Mouse (Mus musculus) embryonic facial prominence, embryonic 14.5 days (tissue): ENCODE measurements around the gene Nudt4. TPM values are rescaled to one million over a fixed set of nuclear protein-coding genes. Genes with fewer than 3 reads are reported as not detected.
"Not testable (repeated sequence)": the region's sequence is repeated elsewhere in the genome, so short reads cannot be mapped to it uniquely, and the experiment has no call there.

Source experiments
- ATAC-seq: fragments of 200-750 bp; cut with Nextera tagmentation; 2 replicates; pipeline ENCODE4 v1.8.0; 2017; ENCODE audit warnings: low read depth, moderate number of reproducible peaks, moderate TSS enrichment
- DNase-seq: peaks from one replicate; pipeline ENCODE4 v3.0.0-alpha.2; 2015; ENCODE audit warnings: low spot score
- H3K27ac ChIP-seq: fragments of 300-500 bp; sonication (generic); replicated peaks from 2 replicates; pipeline ENCODE4 v1.5.1; 2014; ENCODE audit warnings: low read depth, mild to moderate bottlenecking, low read length, moderate library complexity
- H3K27me3 ChIP-seq: fragments of 300-500 bp; sonication (generic); replicated peaks from 2 replicates; pipeline ENCODE4 v1.6.1; 2014; ENCODE audit warnings: low read length; ENCODE audit not compliant: control insufficient read depth, insufficient read depth
- H3K36me3 ChIP-seq: fragments of 300-500 bp; sonication (generic); 2 replicates; pipeline ENCODE4 v1.6.1; 2014; ENCODE audit warnings: low read length, mixed read lengths; ENCODE audit not compliant: control insufficient read depth, insufficient read depth
- H3K4me1 ChIP-seq: fragments of 300-500 bp; sonication (generic); 2 replicates; pipeline ENCODE4 v1.6.1; 2014; ENCODE audit warnings: antibody characterized with exemption, low read length; ENCODE audit not compliant: control insufficient read depth, insufficient read depth
- H3K4me2 ChIP-seq: fragments of 300-500 bp; sonication (generic); 2 replicates; pipeline ENCODE4 v1.6.1; 2014; ENCODE audit warnings: low read depth, mild to moderate bottlenecking, low read length, moderate library complexity, mixed read lengths
- H3K4me3 ChIP-seq: fragments of 300-500 bp; sonication (generic); 2 replicates; pipeline ENCODE4 v1.5.1; 2014; ENCODE audit warnings: low read depth, mild to moderate bottlenecking, low read length
- H3K9ac ChIP-seq: fragments of 300-500 bp; sonication (generic); 2 replicates; pipeline ENCODE4 v1.6.1; 2014; ENCODE audit warnings: low read depth, mild to moderate bottlenecking, low read length, moderate library complexity, mixed read lengths
- H3K9me3 ChIP-seq: fragments of 300-500 bp; sonication (generic); 2 replicates; pipeline ENCODE4 v1.6.1; 2016; ENCODE audit warnings: low read length; ENCODE audit not compliant: control insufficient read depth
- WGBS: fragments of 180-500 bp; shearing (Covaris S2); extraction: QIAGEN DNeasy Blood & Tissue Kit; methylation state at CpG from one replicate; pipeline ENCODE4 v1.1.7; 2014; 5-methylcytosine and 5-hydroxymethylcytosine counted together
- polyA plus RNA-seq: library from polyadenylated mRNA; unstranded; fragments of >200 nt; fragmentation: Nextera tagmentation; extraction: Ambion mirVana; gene quantifications from 2 replicates; pipeline ENCODE4 v1.2.1, GENCODE M21; 2014

The Nudt4 gene
- polyA plus RNA-seq, 1 experiment from 2014 or later, result 107 TPM

DNA sequence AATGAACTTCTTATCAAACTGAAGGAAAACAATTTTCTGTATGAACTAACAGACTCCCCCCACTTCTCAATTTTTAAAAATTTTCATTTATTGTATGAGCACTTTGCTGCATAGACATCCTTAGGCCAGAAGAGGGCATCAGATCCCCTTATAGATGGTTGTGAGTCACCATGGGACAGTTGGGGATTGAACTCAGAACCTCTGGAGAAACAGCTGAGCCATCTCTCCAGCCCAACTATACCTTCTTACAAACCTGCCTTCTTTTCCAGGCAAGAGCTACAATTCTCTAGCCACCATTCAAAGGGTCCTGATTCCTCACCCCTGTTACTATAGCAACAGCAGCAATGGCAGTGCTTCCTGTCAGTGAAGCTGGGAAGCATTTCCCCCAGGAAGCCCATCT, 12.2 kb downstream of the Nudt4 start:
- ATAC-seq (no peak), DNase-seq (no peak)
- H3K4me1 ChIP-seq, result no peaks in the 10 kb centered on the region
- no peak overlapping the region for H3K9ac ChIP-seq
- no peak overlapping the region for H3K27ac ChIP-seq
- H3K4me3 ChIP-seq, result no peak overlapping the region
- H3K9me3 ChIP-seq, result no peaks in the 10 kb centered on the region
- no peaks in the 10 kb centered on the region for H3K27me3 ChIP-seq
- no peak overlapping the region for H3K4me2 ChIP-seq
- H3K36me3 ChIP-seq, result peaks cover 40% of the 10 kb centered on the region

GRCm38 (mm10) chr10:95550506-95550905, 13.4 kb downstream of the Nudt4 start:
- no peak overlapping the region for H3K4me3 ChIP-seq
- 53% methylated on average over 1 of the region's 1 CpGs for WGBS
- DNase-seq (no peak), ATAC-seq (no peak)
- H3K4me1 ChIP-seq, result no peaks in the 10 kb centered on the region
- H3K27me3 ChIP-seq, result no peaks in the 10 kb centered on the region
- H3K9me3 ChIP-seq, result no peaks in the 10 kb centered on the region
- H3K4me2 ChIP-seq, result no peak overlapping the region
- H3K27ac ChIP-seq, result no peak overlapping the region
- H3K9ac ChIP-seq, result no peak overlapping the region
- peaks cover 53% of the 10 kb centered on the region for H3K36me3 ChIP-seq

DNA sequence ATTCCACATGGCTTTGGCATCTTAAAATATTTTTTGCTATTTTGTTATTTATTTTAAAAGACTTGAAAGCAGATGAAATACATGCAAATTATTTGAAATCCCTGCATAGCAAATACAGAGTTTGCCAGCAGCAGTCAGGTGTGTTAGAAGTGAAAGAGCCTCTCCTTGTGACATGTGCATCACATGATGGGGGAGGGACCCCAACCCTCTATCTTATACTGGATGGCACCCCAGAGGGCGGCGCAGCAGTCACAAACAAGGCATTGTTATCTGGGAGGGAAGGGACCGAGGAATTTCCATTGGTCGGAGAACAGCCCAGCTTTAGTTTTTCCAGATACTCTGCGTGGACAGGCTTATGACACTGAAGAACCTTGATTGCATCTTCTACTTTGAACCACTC, 14.9 kb downstream of the Nudt4 start:
- WGBS, result 60% methylated on average over 5 of the region's 5 CpGs
- DNase-seq, H3K27ac ChIP-seq, ATAC-seq, H3K4me2 ChIP-seq, H3K9ac ChIP-seq, H3K27me3 ChIP-seq, H3K4me1 ChIP-seq, H3K4me3 ChIP-seq, H3K9me3 ChIP-seq: not testable (repeated sequence)
- peaks cover 66% of the 10 kb centered on the region for H3K36me3 ChIP-seq

DNA sequence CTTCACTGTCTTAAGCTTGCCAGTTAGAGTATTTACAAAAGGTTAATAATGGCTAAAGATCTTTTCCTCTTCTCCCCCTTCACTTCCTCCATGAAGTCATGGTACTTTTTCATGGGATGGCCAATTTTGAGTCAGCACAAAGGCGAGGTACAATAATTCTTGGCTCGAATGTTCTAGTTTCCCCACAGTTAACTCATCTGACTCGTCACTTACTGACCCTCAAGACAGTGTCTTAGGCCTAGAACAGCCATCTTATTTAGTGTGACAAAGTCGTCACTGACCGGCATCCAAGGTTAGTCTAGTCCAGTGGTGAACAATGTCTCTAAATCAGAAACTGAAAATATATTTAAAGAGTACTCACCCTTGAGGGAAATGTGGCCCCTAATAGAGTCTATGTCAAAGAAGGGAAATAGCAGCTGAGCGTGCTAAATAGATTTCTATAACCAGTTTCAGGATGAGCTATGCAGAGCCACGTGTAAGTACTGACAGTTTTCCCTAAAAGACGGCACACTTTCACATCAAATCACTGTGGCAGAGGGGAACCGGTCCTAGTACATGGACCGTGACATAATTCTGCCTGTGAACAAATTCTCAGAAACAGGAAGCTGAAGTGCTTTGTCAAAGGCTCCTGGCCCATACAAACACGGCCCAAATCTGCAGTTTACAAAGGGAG, 15.7 kb downstream of the Nudt4 start:
- Histone ChIP-seq H3K27ac (no peak overlapping the region), H3K9me3 (no peaks in the 10 kb centered on the region), H3K4me3 (no peak overlapping the region), H3K36me3 (peaks cover 68% of the 10 kb centered on the region), H3K4me2 (no peak overlapping the region), H3K4me1 (peaks cover 10% of the 10 kb centered on the region; the same call in 1 of the 2 replicates), H3K27me3 (no peaks in the 10 kb centered on the region), H3K9ac (no peak overlapping the region)
- DNase-seq, result no peak
- 79% methylated on average over 11 of the region's 11 CpGs for WGBS
- ATAC-seq, result no peak

DNA sequence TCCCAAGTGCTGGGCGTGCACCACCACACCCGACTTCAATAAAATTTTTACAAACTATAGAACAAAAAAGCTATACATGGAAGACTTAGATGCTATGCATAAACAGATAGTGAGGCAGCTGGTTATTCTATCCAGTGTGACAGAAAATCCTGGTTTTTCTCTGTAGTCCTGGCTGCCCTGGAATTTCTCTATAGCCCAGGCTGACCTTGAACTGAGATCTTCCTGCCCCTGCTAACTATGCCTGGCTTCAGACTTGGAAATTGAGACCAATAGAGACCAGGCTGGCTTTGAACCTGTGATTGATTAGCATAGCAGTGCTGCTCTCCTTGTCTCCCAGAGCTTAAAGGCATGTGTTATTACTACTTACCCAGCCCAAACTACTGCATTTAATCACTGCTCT, 17.8 kb downstream of the Nudt4 start:
- no peak overlapping the region for H3K4me2 ChIP-seq
- peaks cover 67% of the 10 kb centered on the region for H3K36me3 ChIP-seq
- H3K4me1 ChIP-seq, result peaks cover 10% of the 10 kb centered on the region; the same call in 1 of the 2 replicates
- no peak overlapping the region for H3K9ac ChIP-seq
- ATAC-seq (no peak), DNase-seq (no peak)
- no peaks in the 10 kb centered on the region for H3K9me3 ChIP-seq
- no peaks in the 10 kb centered on the region for H3K27me3 ChIP-seq
- H3K27ac ChIP-seq, result peak overlapping the region; percentile 39; the same call in 1 of the 2 replicates
- no peak overlapping the region for H3K4me3 ChIP-seq
- WGBS, result 98% methylated on average over 2 of the region's 2 CpGs

- no peaks in the 10 kb centered on the region for H3K9me3 ChIP-seq
- H3K27ac ChIP-seq, result peak overlapping the region; percentile 44; the same call in 1 of the 2 replicates
- H3K27me3 ChIP-seq, result no peaks in the 10 kb centered on the region
- no peak overlapping the region for H3K9ac ChIP-seq
- H3K4me1 ChIP-seq, result peaks cover 10% of the 10 kb centered on the region; the same call in 1 of the 2 replicates
- DNase-seq (peak; percentile 67), ATAC-seq (peak; percentile 45; the same call in 1 of the 2 replicates)
- H3K36me3 ChIP-seq, result peaks cover 57% of the 10 kb centered on the region
- H3K4me2 ChIP-seq, result no peak overlapping the region
- H3K4me3 ChIP-seq, result no peak overlapping the region
- whole genome bisulfite sequencing, result 63% methylated on average over 4 of the region's 4 CpGs
These were observed 18.9 kb downstream of the Nudt4 start for GRCm38 (mm10) chr10:95545051-95545450.

- Histone ChIP-seq H3K27ac (peak overlapping the region; percentile 44), H3K9me3 (no peaks in the 10 kb centered on the region), H3K4me1 (peaks cover 10% of the 10 kb centered on the region; the same call in 1 of the 2 replicates), H3K4me2 (no peak overlapping the region), H3K4me3 (no peak overlapping the region), H3K27me3 (no peaks in the 10 kb centered on the region), H3K9ac (no peak overlapping the region), H3K36me3 (peaks cover 53% of the 10 kb centered on the region)
- no peak for DNase-seq
- ATAC-seq, result no peak
- 74% methylated on average over 2 of the region's 2 CpGs for WGBS
These were observed 19.3 kb downstream of the Nudt4 start for GRCm38 (mm10) chr10:95544651-95545050.

DNA sequence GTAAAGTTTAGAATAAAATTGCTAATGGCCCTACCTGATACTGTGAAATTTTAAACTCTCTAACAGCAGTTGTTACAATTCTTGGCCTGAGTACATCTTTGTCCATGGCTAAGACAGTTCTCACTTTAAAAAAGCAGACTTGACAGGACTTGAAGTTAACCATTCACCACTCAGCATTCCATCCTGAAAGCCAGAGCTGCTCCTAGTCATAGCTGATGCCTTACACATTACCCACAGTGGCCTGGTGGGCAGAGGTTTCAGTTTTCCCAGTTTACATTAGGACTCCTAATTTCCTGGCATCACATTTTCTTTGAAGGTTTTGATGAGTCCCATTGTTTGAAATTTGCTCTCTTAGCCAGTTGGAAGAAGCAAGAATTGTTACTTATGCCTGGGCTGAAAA, 19.9 kb downstream of the Nudt4 start:
- no peak overlapping the region for H3K4me2 ChIP-seq
- no peak overlapping the region for H3K4me3 ChIP-seq
- ATAC-seq (no peak), DNase-seq (no peak)
- H3K27me3 ChIP-seq, result no peaks in the 10 kb centered on the region
- H3K36me3 ChIP-seq, result peaks cover 47% of the 10 kb centered on the region
- H3K27ac ChIP-seq, result no peak overlapping the region
- no peaks in the 10 kb centered on the region for H3K9me3 ChIP-seq
- no peak overlapping the region for H3K9ac ChIP-seq
- peaks cover 10% of the 10 kb centered on the region; the same call in 1 of the 2 replicates for H3K4me1 ChIP-seq

DNA sequence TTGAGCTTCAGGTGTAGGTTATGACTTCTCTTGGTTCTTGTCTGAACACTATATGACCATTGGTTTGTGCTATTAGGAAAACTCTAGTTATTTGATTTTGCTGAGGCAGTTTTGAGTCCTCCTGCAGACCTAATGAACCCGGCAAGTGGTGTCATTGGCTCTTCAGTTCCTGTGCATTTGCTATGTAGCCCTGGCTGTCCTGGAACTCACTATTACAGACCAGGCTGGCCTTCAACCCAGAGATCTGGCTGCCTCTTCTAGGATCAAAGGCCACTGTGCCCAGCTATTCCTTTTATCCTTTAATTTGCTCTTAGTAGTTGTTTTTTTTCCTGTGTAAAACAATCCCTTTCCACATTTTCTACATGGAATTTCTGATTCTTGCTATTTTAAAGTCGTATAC, 20.6 kb downstream of the Nudt4 start:
- Histone ChIP-seq H3K4me1 (peaks cover 10% of the 10 kb centered on the region; the same call in 1 of the 2 replicates), H3K27me3 (no peaks in the 10 kb centered on the region), H3K4me3 (no peak overlapping the region), H3K4me2 (no peak overlapping the region), H3K9me3 (no peaks in the 10 kb centered on the region), H3K27ac (no peak overlapping the region), H3K36me3 (peaks cover 43% of the 10 kb centered on the region), H3K9ac (no peak overlapping the region)
- DNase-seq, result no peak
- ATAC-seq, result no peak
- WGBS, result 71% methylated on average over 2 of the region's 2 CpGs
